Mouse (Mus musculus) gastrocnemius, postnatal 14 days (tissue): Measurements from ENCODE around the gene Coch. TPM values are rescaled to one million over a fixed set of nuclear protein-coding genes. Genes with fewer than 3 reads are reported as not detected.
"Not testable (repeated sequence)": the region's sequence is repeated elsewhere in the genome, so short reads cannot be mapped to it uniquely, and the experiment has no call there.

Source experiments
- DNase-seq: peaks from one replicate; pipeline ENCODE4 v3.0.0; 2021; ENCODE audit warnings: mixed read lengths
- intact Hi-C: fragments of 180-260 bp; cut with DNase I; formaldehyde crosslinking; loops from one replicate; pipeline ENCODE4 v1.15.1; 2025; ENCODE audit warnings: low total_unique reads
- total RNA-seq, 2 experiments: library from RNA; stranded (reverse); gene quantifications; 2 replicates each; pipeline ENCODE4 v1.2.3; 2021

Gene Coch
- total RNA-seq, 2 experiments from 2014 or later = 0.08 to 0.16 TPM

GRCm38 (mm10) chr12:51636260-51636659 lies 43.1 kb downstream of the Coch start:
- DNase-seq = no peak
- intact Hi-C loops = no loop called here

GRCm38 (mm10) chr12:51636689-51637470 lies 43.7 kb downstream of the Coch start:
- DNase-seq = no peak
- intact Hi-C loops = no loop called here

DNA sequence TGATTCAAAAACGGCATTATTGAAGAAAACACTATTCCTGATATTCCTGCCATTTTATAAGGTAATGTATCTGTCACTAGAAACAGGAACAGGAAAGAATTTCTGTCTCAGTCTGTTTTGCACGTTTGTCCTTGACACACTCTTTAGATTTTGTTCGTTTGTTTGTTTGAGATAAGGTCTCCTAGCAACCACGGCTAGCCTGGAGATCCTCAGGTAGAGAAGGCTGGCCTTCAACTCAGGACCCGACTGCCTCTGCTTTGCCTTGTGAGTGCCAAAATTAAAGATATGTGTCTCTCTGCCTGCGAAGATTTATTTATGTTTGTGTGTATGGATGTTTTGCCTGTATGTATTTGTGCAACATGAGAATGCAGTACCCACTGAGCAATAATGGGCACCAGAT lies 48.7 kb downstream of the Coch start:
- intact Hi-C loops = no loop called here
- no peak for DNase-seq

DNA sequence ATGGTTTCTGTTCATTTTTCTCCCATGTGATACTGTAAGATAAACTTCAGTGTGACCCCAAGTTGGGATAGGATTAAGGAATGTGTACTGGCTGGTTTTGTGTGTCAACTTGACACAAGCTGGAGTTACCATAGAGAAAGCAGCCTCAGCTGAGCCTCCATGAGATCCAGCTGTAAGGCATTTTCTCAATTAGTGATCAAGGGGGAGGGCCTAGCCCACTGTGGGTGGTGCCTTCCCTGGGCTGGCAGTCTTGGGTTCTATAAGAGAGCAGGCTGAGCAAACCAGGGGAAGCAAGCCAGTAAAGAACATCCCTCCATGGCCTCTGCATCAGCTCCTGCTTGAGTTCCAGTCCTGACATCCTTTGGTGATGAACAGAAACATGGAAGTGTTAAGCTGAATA lies 56.3 kb downstream of the Coch start:
- DNase-seq, intact Hi-C loops: not testable (repeated sequence)

Other genes with a start within 250 kb of the Coch start
- gene G2e3, start 245.3 kb upstream of the Coch start, total RNA-seq = 1 to 10 TPM; 2.7 to 3.6 TPM
- 10 to 100 TPM; 19.1 to 22.7 TPM for gene Scfd1, start 215.8 kb upstream of the Coch start, total RNA-seq
- 10 to 100 TPM; 40.5 to 41.4 TPM for gene Ap4s1, start 97.7 kb downstream of the Coch start, total RNA-seq
- 100 to 1,000 TPM; 109 to 115 TPM for gene Strn3, start 98.6 kb downstream of the Coch start, total RNA-seq
- 10 to 100 TPM; 79.2 to 97.2 TPM for gene Hectd1, start 236.2 kb downstream of the Coch start, total RNA-seq